Mouse (Mus musculus): ENCODE data around the gene Tie1.

DNA sequence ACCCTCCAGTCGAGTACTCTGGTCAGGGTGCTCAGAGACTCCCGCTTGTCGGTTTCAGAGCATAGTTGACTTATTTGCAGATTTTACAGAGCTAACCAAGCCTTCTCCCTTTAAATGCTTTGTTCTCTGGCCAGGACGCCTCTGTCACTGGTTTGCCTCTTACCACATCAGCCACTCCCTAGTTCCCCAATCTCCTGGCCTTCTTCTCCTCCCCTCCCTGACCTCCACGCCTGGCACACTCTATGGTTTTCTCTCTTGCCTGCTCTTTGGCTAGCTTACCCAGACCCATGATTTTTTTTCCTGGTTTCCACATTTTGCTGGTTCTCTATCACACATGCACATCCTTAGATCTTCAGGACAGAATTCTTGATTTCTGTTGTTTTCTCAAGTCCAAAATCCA lies 28.3 kb upstream of the Tie1 start:
- TF ChIP-seq CTCF (IDR thresholded peaks at IDR 0.05; ENCODE audit: borderline replicate concordance, extremely low read depth, insufficient read depth, insufficient read length) (no peak), POLR2A (IDR thresholded peaks at IDR 0.05; ENCODE audit: borderline replicate concordance, extremely low read depth, insufficient read depth, insufficient read length, poor library complexity, severe bottlenecking) (no peak)

Data from brain, embryonic 14.5 days (tissue).